Mouse (Mus musculus): Measurements from ENCODE around the gene 1110004F10Rik.

DNA sequence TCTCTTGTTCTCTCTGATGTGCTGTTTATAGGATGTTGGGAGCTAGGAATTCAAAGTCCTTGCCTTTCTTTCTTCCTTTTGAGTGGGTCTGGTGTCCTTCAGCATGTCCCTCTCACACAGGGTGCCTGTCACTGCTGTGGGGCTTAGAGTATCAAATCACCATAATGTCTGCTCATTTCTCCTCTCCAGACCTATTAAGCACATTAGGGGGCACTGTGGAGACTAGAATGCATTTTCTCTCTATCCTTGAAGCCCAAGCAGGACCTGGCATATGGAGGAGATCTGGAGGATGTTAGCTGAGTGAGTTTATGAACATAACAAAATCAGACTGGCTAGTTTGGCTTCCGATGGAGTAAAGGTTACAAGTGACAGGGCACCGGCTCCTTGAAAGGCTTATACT, 107.9 kb downstream of the 1110004F10Rik start:
- TF ChIP-seq CTCF (IDR thresholded peaks at IDR 0.05) (peak; percentile 24; the same call in 1 of the 2 replicates), EP300 (IDR thresholded peaks at IDR 0.05) (no peak)

Measured in lung, postnatal 0 days (tissue).